Mouse (Mus musculus): ENCODE measurements at regions not wholly inside any gene's neighbourhood (a gene's known extent, or its start where the extent isn't known, plus 50 kb on each side); places are given as distances from the start of the nearest gene placed in this dataset.

DNA sequence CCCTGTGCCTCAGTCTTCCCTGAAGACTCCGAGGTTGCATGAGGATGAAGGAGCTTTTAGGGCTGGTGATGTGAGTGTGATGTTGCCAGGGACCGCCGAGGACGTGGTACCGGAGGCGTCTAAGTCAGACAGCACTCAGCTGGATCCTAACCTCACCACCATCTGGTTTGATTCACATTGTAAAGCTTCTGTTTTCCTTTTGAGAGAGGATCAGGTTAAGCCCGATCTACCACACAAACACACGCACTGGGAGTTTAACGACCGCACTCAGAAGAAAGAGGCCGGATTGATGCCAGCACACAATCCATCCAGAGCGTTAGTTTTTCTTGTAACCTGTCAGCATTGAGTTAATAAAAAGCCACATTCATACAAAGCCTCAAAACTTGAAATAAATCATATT is 371.9 kb downstream of the Cog6 start:
- H3K27ac ChIP-seq = no peak overlapping the region
- WGBS = 22% methylated on average over 12 of the region's 12 CpGs

DNA sequence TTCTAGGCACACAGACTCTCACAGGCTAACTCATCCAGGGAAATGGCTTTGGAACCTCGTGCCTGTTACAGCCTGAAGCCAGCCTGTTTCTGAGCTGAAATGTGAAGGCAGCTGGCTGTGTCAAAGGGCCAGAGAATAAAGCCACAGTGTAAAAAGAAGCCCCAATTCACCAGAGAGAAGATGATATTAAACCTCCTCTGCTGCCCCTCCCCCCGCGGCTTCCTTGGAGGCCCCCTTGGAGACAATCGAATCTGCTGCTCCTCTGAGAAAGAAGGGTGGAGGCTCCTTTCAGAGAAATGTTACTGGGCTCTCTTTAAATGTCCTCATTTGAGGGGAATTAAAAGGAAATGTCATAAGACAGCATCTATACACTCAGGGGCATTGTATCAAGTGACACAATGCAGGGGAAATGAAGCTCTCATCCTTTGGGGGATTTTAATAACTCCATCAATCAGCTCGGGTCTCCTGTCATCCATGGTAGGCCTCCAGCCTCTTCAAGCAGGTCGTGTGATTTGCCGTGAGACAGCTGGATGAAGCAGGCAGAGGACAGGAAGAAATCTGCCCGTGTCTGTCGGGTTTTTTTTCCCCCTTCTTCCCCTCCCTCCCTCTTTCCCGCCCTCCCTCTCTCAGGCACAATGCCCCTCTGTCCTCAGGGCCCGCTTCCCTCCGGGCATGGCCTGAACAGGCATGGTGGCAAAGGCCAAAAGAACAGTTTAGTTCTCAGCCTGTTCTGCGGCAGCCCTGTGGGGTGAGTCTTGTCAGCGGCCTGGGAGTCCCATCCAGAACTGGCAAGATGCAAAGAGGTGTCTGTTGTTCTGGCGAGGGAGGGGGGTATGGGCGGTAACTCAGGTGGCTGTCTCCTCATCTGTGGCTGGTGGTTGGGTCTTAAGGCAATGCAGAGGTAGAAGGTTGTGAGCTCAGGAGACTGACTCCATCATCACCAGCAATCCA is 372.6 kb downstream of the Cog6 start:
- Histone ChIP-seq H3K4me1 (peaks cover 43% of the 10 kb centered on the region), H3K27ac (no peak overlapping the region), H3K9ac (no peak overlapping the region), H3K9me3 (no peaks in the 10 kb centered on the region), H3K36me3 (no peaks in the 10 kb centered on the region), H3K27me3 (no peaks in the 10 kb centered on the region), H3K4me3 (no peak overlapping the region), H3K4me2 (no peak overlapping the region)
- 29% methylated on average over 16 of the region's 16 CpGs for WGBS
- no peak for ATAC-seq (ENCODE audit: insufficient number of reproducible peaks, low FRiP score, low TSS enrichment, low read depth)

More for the DNA sequence above, 371.9 kb downstream of the Cog6 start:
- Histone ChIP-seq H3K9ac (no peak overlapping the region), H3K9me3 (no peaks in the 10 kb centered on the region), H3K4me1 (peaks cover 43% of the 10 kb centered on the region), H3K36me3 (no peaks in the 10 kb centered on the region), H3K4me2 (no peak overlapping the region), H3K4me3 (no peak overlapping the region), H3K27me3 (0 out of 2 replicates have a peak, but pooled peaks cover 4% of the 10 kb centered on the region)
- no peak for ATAC-seq (ENCODE audit: insufficient number of reproducible peaks, low FRiP score, low TSS enrichment, low read depth)

DNA sequence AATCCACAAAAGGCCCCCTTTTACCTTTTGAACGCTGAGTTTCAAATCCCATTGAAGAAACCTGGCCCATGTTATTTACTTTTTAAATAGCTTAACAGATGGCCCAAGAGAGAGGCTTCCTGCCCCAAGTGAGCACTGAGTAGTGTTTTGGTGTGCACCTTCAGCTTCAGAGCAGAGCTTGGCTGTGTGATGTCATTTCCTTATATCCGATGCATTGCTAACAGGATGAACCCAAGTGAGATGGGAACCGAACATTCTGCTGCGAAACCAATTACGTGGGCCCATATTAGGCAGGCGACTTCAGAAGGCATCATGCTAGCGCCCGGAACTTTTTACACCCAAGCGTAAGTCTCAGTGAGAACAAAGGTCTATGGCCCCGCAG is 373.2 kb downstream of the Cog6 start:
- no peaks in the 10 kb centered on the region for H3K27me3 ChIP-seq
- H3K4me3 ChIP-seq = no peak overlapping the region
- H3K4me2 ChIP-seq = no peak overlapping the region
- H3K4me1 ChIP-seq = peaks cover 43% of the 10 kb centered on the region
- no peak for ATAC-seq (ENCODE audit: insufficient number of reproducible peaks, low FRiP score, low TSS enrichment, low read depth)
- 79% methylated on average over 10 of the region's 10 CpGs for WGBS
- H3K9ac ChIP-seq = no peak overlapping the region
- H3K9me3 ChIP-seq = no peaks in the 10 kb centered on the region
- H3K36me3 ChIP-seq = no peaks in the 10 kb centered on the region
- H3K27ac ChIP-seq = no peak overlapping the region

DNA sequence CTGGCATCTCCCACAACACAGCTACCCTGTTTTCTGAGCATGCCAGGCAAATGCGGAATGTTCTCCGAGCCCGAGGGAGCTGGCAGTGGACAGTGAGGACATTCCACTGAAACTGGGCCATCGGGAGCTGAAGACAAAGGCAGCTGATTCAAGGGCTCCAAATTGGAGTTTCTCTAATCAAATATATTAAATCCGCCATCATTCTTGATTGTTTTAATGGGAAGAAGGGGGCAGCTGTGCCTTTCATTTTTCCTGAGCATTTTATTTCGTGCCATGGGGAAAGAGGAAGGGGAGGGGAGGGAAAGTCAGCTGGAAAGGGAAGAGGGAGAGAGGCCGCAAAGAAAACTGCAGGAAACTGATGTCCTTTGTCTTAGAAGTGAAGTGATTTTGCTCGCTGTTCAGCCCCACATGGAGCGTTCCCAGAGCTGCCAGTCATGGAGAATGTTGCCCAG is 373.9 kb downstream of the Cog6 start:
- Histone ChIP-seq H3K4me1 (peaks cover 43% of the 10 kb centered on the region), H3K27ac (no peak overlapping the region), H3K4me2 (no peak overlapping the region), H3K4me3 (no peak overlapping the region), H3K36me3 (no peaks in the 10 kb centered on the region), H3K9ac (no peak overlapping the region), H3K27me3 (no peaks in the 10 kb centered on the region), H3K9me3 (no peaks in the 10 kb centered on the region)
- no peak for ATAC-seq (ENCODE audit: insufficient number of reproducible peaks, low FRiP score, low TSS enrichment, low read depth)
- 72% methylated on average over 9 of the region's 9 CpGs for WGBS

DNA sequence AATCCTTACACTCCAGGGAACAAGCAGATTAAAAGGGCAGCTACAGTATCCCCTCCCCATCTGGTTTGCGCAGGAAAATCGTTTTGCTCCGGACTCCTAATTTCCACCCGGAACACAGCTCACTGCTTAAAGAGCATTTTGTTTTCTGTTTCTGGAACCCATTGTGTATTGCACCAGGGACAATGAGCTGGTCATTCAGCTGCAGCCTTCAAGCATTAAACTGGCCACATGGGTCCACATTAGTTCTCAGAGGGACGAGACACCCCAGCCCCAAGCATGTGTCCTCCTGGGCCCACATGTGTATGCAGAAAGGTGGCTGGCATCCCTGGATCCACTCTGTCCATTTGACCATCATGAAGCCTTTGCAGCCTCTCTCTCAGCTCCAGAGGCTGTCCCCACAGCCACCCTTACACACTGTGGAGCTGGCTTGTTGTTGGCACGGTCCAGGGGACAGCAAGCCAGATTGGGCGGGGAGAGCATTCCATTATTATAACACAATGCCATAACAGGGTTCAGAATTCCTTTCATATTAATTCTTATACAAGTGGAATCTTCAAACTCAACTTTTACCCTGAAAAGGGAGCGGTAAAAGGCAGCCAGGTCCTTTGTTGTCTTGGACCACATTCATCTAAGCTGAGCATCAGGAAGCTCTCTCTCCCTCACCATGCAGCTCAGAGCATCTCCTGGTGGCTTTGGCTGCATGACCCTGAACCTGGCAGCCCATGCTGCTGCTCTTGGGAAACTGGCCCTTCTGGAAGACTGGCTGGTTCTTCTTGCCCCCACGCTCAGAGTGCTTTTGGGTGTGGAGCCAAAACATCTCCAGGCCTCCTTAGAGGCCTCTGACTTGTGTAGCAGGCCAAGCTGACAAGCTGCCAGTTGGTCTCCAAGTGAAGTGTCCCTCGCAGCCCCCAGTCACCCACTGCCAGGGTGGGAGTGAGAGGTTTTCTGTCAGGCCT is 373.4 kb downstream of the Foxo1 start:
- no peak overlapping the region for H3K4me3 ChIP-seq
- H3K9ac ChIP-seq = no peak overlapping the region
- H3K36me3 ChIP-seq = no peaks in the 10 kb centered on the region
- peaks cover 30% of the 10 kb centered on the region for H3K4me1 ChIP-seq
- no peak overlapping the region; the same call in 1 of the 2 replicates for H3K27ac ChIP-seq
- WGBS = 67% methylated on average over 10 of the region's 10 CpGs
- H3K27me3 ChIP-seq = no peaks in the 10 kb centered on the region
- H3K9me3 ChIP-seq = no peaks in the 10 kb centered on the region
- no peak overlapping the region for H3K4me2 ChIP-seq
- ATAC-seq (ENCODE audit: insufficient number of reproducible peaks, low FRiP score, low TSS enrichment, low read depth) = peak; percentile 65; the same call in 1 of the 2 replicates

DNA sequence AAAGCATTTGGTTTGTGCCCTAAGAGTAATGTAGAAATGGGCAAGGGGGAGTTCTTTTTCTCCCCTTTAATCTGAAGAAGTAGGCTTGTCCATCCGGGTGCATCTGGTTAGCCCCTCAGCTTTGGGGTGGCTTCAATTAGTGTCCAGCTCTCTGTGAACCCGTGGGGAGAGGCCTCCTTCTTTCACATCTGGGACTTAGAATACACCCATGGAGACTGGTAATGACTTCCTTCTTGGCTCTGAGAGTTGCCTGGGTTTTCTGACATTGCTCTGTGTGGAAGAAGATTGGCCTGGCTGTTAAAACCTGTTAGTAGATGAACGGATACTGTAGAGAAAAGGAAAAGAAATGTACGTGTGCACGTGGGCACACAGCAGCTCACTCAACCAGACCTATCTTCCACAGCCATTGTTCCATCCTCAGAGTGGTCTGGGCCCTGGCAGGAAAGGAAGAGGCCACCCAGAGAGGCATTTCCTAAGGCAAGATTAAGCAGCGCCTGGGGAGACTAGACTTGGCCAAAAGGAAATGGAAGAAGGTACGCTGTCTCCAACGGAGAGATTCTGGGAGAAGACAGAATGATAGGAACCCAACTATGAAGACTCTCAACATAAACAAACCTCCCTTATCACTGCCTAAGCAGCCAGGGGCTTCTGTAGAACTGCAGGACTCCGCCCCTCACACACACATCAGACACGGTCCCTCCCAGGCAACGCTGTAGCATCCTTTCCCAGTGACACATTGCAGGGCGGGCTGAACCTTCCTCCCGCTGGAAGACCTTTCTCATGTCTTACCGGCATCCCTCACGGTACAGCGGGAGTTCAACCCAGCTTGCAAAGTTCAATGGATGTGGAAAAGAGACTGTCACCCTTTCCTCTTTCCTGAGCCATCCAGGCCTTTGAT is 372.4 kb downstream of the Foxo1 start:
- Histone ChIP-seq H3K9me3 (no peaks in the 10 kb centered on the region), H3K4me2 (no peak overlapping the region), H3K36me3 (no peaks in the 10 kb centered on the region), H3K27me3 (no peaks in the 10 kb centered on the region), H3K9ac (no peak overlapping the region), H3K4me1 (peaks cover 30% of the 10 kb centered on the region), H3K27ac (no peak overlapping the region), H3K4me3 (no peak overlapping the region)
- no peak for ATAC-seq (ENCODE audit: insufficient number of reproducible peaks, low FRiP score, low TSS enrichment, low read depth)
- WGBS = 57% methylated on average over 16 of the region's 16 CpGs

DNA sequence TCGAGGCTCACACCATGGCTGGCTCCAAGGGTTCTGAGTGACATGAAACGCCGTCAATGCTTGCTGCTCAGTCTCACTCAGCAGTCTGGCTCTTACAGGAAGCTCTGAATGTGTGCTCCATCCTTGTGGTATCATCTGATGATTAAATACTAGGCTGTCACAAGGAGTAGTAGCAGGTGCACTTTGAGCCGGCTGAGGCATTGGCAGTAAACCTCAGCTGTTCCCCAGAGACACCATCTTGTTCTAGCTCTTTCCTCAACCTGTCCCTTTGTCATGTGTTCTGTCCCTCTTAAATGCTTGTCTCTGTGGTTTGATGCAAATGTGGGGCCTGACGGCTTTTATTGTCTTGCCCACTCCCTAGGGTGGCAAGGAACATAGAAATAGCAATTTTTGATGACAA is 370.7 kb downstream of the Foxo1 start:
- 82% methylated on average over 5 of the region's 5 CpGs for WGBS
- Histone ChIP-seq H3K9me3 (no peaks in the 10 kb centered on the region), H3K9ac (no peak overlapping the region), H3K4me1 (peaks cover 17% of the 10 kb centered on the region), H3K27ac (no peak overlapping the region), H3K36me3 (no peaks in the 10 kb centered on the region), H3K4me3 (no peak overlapping the region), H3K27me3 (no peaks in the 10 kb centered on the region), H3K4me2 (no peak overlapping the region)
- no peak for ATAC-seq (ENCODE audit: insufficient number of reproducible peaks, low FRiP score, low TSS enrichment, low read depth)

- Histone ChIP-seq H3K4me3 (no peak overlapping the region), H3K4me2 (no peak overlapping the region), H3K9ac (no peak overlapping the region), H3K27me3 (no peaks in the 10 kb centered on the region), H3K36me3 (no peaks in the 10 kb centered on the region), H3K4me1 (no peaks in the 10 kb centered on the region; the same call in 1 of the 2 replicates), H3K27ac (no peak overlapping the region), H3K9me3 (no peaks in the 10 kb centered on the region)
- WGBS = 47% methylated on average over 6 of the region's 6 CpGs
- ATAC-seq (ENCODE audit: insufficient number of reproducible peaks, low FRiP score, low TSS enrichment, low read depth) = no peak
Observed at GRCm38 (mm10) chr3:52634353-52634752, 366.2 kb downstream of the Foxo1 start.

DNA sequence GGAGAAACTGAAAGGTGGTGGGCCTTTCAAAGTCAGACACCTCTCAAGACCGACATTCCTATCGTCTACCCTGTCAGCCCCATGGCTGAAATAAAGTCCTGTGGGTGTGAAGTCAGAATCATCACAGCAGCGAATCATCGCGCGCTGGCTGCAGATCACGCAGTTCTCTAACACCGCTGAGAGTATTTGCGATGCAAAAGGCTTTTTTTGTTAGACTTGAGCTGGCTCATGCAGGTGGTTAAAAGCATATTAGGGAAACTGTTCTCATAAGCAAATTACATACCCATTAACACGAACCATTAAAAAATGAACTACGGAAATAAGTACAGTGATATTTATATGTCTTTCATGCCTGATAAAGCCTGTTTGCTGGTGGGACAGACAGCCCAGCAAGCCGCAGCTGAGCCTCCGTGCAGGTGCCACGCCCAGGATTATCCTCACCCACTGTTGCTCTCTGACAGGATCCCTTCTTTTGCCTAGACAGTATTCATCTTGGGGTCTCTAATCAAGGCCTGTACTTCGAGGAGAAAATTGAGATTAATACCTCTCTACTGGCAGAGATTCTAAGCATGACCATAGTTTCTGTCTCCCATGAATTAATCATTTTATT is 365.5 kb downstream of the Foxo1 start:
- Histone ChIP-seq H3K36me3 (no peaks in the 10 kb centered on the region), H3K4me1 (no peaks in the 10 kb centered on the region; the same call in 1 of the 2 replicates), H3K9me3 (no peaks in the 10 kb centered on the region), H3K9ac (no peak overlapping the region), H3K27me3 (no peaks in the 10 kb centered on the region), H3K4me3 (no peak overlapping the region), H3K4me2 (no peak overlapping the region), H3K27ac (no peak overlapping the region)
- no peak for ATAC-seq (ENCODE audit: insufficient number of reproducible peaks, low FRiP score, low TSS enrichment, low read depth)
- WGBS = 70% methylated on average over 15 of the region's 15 CpGs

- Histone ChIP-seq H3K27ac (no peak overlapping the region), H3K9ac (no peak overlapping the region), H3K27me3 (no peaks in the 10 kb centered on the region), H3K9me3 (no peaks in the 10 kb centered on the region), H3K4me3 (no peak overlapping the region), H3K36me3 (no peaks in the 10 kb centered on the region), H3K4me2 (no peak overlapping the region), H3K4me1 (no peaks in the 10 kb centered on the region; the same call in 1 of the 2 replicates)
- ATAC-seq (ENCODE audit: insufficient number of reproducible peaks, low FRiP score, low TSS enrichment, low read depth) = no peak
- 71% methylated on average over 2 of the region's 2 CpGs for WGBS
Observed at GRCm38 (mm10) chr3:52632635-52633034, 364.5 kb downstream of the Foxo1 start.

- 76% methylated on average over 5 of the region's 5 CpGs for WGBS
- no peaks in the 10 kb centered on the region for H3K27me3 ChIP-seq
- ATAC-seq (ENCODE audit: insufficient number of reproducible peaks, low FRiP score, low TSS enrichment, low read depth) = no peak
- no peak overlapping the region for H3K4me3 ChIP-seq
- H3K9ac ChIP-seq = no peak overlapping the region
- H3K27ac ChIP-seq = no peak overlapping the region
- no peaks in the 10 kb centered on the region for H3K9me3 ChIP-seq
- no peaks in the 10 kb centered on the region for H3K36me3 ChIP-seq
- no peak overlapping the region for H3K4me2 ChIP-seq
- H3K4me1 ChIP-seq = no peaks in the 10 kb centered on the region; the same call in 1 of the 2 replicates
Observed at GRCm38 (mm10) chr3:52630209-52630608, 362.1 kb downstream of the Foxo1 start.
